Mouse (Mus musculus) liver, embryonic 13.5 days (tissue): ENCODE measurements around the gene Tmem117. TPM values are rescaled to one million over a fixed set of nuclear protein-coding genes. Genes with fewer than 3 reads are reported as not detected.

Source experiments
- ATAC-seq: fragments of 200-750 bp; cut with Nextera tagmentation; 2 replicates; pipeline ENCODE4 v1.8.0; 2017; ENCODE audit warnings: low read depth, mild to moderate bottlenecking, moderate number of reproducible peaks, moderate library complexity
- DNase-seq: peaks from one replicate; pipeline ENCODE4 v3.0.0; 2022
- H3K27ac ChIP-seq: fragments of 300-500 bp; sonication (generic); 2 replicates; pipeline ENCODE4 v1.5.1; 2015; ENCODE audit warnings: moderate library complexity, mild to moderate bottlenecking, inconsistent platforms
- H3K27me3 ChIP-seq: fragments of 300-500 bp; sonication (generic); 2 replicates; pipeline ENCODE4 v1.6.1; 2015; ENCODE audit warnings: mild to moderate bottlenecking, inconsistent platforms
- H3K36me3 ChIP-seq: fragments of 300-500 bp; sonication (generic); 2 replicates; pipeline ENCODE4 v1.6.1; 2015; ENCODE audit warnings: mild to moderate bottlenecking, inconsistent platforms
- H3K4me1 ChIP-seq: fragments of 300-500 bp; sonication (generic); replicated peaks from 2 replicates; pipeline ENCODE4 v1.6.1; 2015; ENCODE audit warnings: inconsistent platforms
- H3K4me2 ChIP-seq: fragments of 300-500 bp; sonication (generic); 2 replicates; pipeline ENCODE4 v1.6.1; 2015; ENCODE audit warnings: inconsistent platforms, mild to moderate bottlenecking, moderate library complexity
- H3K4me3 ChIP-seq: fragments of 300-500 bp; sonication (generic); replicated peaks from 2 replicates; pipeline ENCODE4 v1.5.1; 2015; ENCODE audit warnings: mild to moderate bottlenecking, inconsistent platforms
- H3K9ac ChIP-seq: fragments of 300-500 bp; sonication (generic); 2 replicates; pipeline ENCODE4 v1.6.1; 2015; ENCODE audit warnings: mild to moderate bottlenecking, inconsistent platforms
- H3K9me3 ChIP-seq: fragments of 300-500 bp; sonication (generic); replicated peaks from 2 replicates; pipeline ENCODE4 v1.6.1; 2016; ENCODE audit warnings: inconsistent platforms
- WGBS: fragments of 180-500 bp; shearing (Covaris S2); methylation state at CpG from one replicate; pipeline ENCODE4 v1.1.7; 2015; ENCODE audit not compliant: insufficient replicate concordance; 5-methylcytosine and 5-hydroxymethylcytosine counted together
- polyA plus RNA-seq: library from polyadenylated mRNA; unstranded; fragments of >200 nt; fragmentation: Nextera tagmentation; extraction: Ambion mirVana; gene quantifications from 2 replicates; pipeline ENCODE4 v1.2.1, GENCODE M21; 2015

Gene Tmem117
- polyA plus RNA-seq, 1 experiment from 2014 or later, result 0.07 TPM

- Histone ChIP-seq H3K36me3 (no peaks in the 10 kb centered on the region), H3K9me3 (no peaks in the 10 kb centered on the region), H3K4me3 (no peak overlapping the region), H3K4me1 (no peaks in the 10 kb centered on the region), H3K27me3 (no peaks in the 10 kb centered on the region), H3K9ac (no peak overlapping the region), H3K27ac (no peak overlapping the region), H3K4me2 (no peak overlapping the region)
- ATAC-seq (no peak), DNase-seq (no peak)
- WGBS, result 19% methylated on average over 3 of the region's 3 CpGs
Observed at GRCm38 (mm10) chr15:94601339-94601738, 27.7 kb upstream of the Tmem117 start.

- DNase-seq (no peak), ATAC-seq (no peak)
- no peaks in the 10 kb centered on the region for H3K4me1 ChIP-seq
- H3K27ac ChIP-seq, result no peak overlapping the region
- no peak overlapping the region for H3K9ac ChIP-seq
- H3K4me3 ChIP-seq, result no peak overlapping the region
- WGBS, result 34% methylated on average over 3 of the region's 3 CpGs
- H3K27me3 ChIP-seq, result no peaks in the 10 kb centered on the region
- H3K36me3 ChIP-seq, result no peaks in the 10 kb centered on the region
- no peak overlapping the region for H3K4me2 ChIP-seq
- no peaks in the 10 kb centered on the region for H3K9me3 ChIP-seq
Observed at GRCm38 (mm10) chr15:94602441-94602840, 26.6 kb upstream of the Tmem117 start.

- ATAC-seq (no peak), DNase-seq (no peak)
- Histone ChIP-seq H3K27me3 (no peaks in the 10 kb centered on the region), H3K9me3 (no peaks in the 10 kb centered on the region), H3K27ac (no peak overlapping the region), H3K4me2 (no peak overlapping the region), H3K9ac (no peak overlapping the region), H3K36me3 (no peaks in the 10 kb centered on the region), H3K4me3 (no peak overlapping the region), H3K4me1 (no peaks in the 10 kb centered on the region)
- 71% methylated on average over 8 of the region's 8 CpGs for WGBS
Observed at GRCm38 (mm10) chr15:94607768-94608167, 21.3 kb upstream of the Tmem117 start.

- ATAC-seq, result no peak
- peak; percentile 40 for DNase-seq
- Histone ChIP-seq H3K4me1 (no peaks in the 10 kb centered on the region), H3K9ac (no peak overlapping the region), H3K9me3 (no peaks in the 10 kb centered on the region), H3K4me2 (no peak overlapping the region), H3K27me3 (no peaks in the 10 kb centered on the region), H3K36me3 (no peaks in the 10 kb centered on the region), H3K27ac (no peak overlapping the region), H3K4me3 (no peak overlapping the region)
- 74% methylated on average over 11 of the region's 11 CpGs for WGBS
Observed at GRCm38 (mm10) chr15:94616036-94616435, 13.0 kb upstream of the Tmem117 start.

- H3K9me3 ChIP-seq, result no peaks in the 10 kb centered on the region
- no peaks in the 10 kb centered on the region for H3K36me3 ChIP-seq
- no peak for DNase-seq
- no peak overlapping the region for H3K9ac ChIP-seq
- H3K27me3 ChIP-seq, result no peaks in the 10 kb centered on the region
- no peaks in the 10 kb centered on the region for H3K4me1 ChIP-seq
- ATAC-seq, result no peak
- no peak overlapping the region for H3K4me2 ChIP-seq
- no peak overlapping the region for H3K27ac ChIP-seq
- no peak overlapping the region for H3K4me3 ChIP-seq
Observed at GRCm38 (mm10) chr15:94620909-94621308, 8.1 kb upstream of the Tmem117 start.

- H3K36me3 ChIP-seq, result no peaks in the 10 kb centered on the region
- ATAC-seq, result no peak
- H3K4me1 ChIP-seq, result 0 out of 2 replicates have a peak, but pooled peaks cover 2% of the 10 kb centered on the region
- peak overlapping the region; percentile 68 for H3K4me2 ChIP-seq
- no peaks in the 10 kb centered on the region for H3K9me3 ChIP-seq
- DNase-seq, result no peak
- H3K27ac ChIP-seq, result no peak overlapping the region
- H3K4me3 ChIP-seq, result peak overlapping the region; percentile 54
- peaks cover 39% of the 10 kb centered on the region for H3K27me3 ChIP-seq
- no peak overlapping the region for H3K9ac ChIP-seq
- 54% methylated on average over 2 of the region's 2 CpGs for WGBS
Observed at GRCm38 (mm10) chr15:94628463-94628829, 586 bp upstream of the Tmem117 start.

GRCm38 (mm10) chr15:94630553-94630952, 1.5 kb downstream of the Tmem117 start:
- H3K9me3 ChIP-seq, result no peaks in the 10 kb centered on the region
- H3K27me3 ChIP-seq, result peaks cover 39% of the 10 kb centered on the region
- no peak overlapping the region for H3K4me2 ChIP-seq
- no peak overlapping the region for H3K27ac ChIP-seq
- DNase-seq (no peak), ATAC-seq (no peak)
- no peak overlapping the region for H3K4me3 ChIP-seq
- no peak overlapping the region for H3K9ac ChIP-seq
- 0 out of 2 replicates have a peak, but pooled peaks cover 2% of the 10 kb centered on the region for H3K4me1 ChIP-seq
- no peaks in the 10 kb centered on the region for H3K36me3 ChIP-seq
- WGBS, result 44% methylated on average over 4 of the region's 4 CpGs

- no peak overlapping the region for H3K27ac ChIP-seq
- 61% methylated on average over 11 of the region's 11 CpGs for WGBS
- DNase-seq (no peak), ATAC-seq (no peak)
- no peak overlapping the region for H3K4me3 ChIP-seq
- no peaks in the 10 kb centered on the region for H3K36me3 ChIP-seq
- H3K4me1 ChIP-seq, result no peaks in the 10 kb centered on the region
- no peak overlapping the region for H3K9ac ChIP-seq
- H3K4me2 ChIP-seq, result no peak overlapping the region
- H3K9me3 ChIP-seq, result no peaks in the 10 kb centered on the region
- peaks cover 16% of the 10 kb centered on the region for H3K27me3 ChIP-seq
Observed at GRCm38 (mm10) chr15:94634524-94634923, 5.5 kb downstream of the Tmem117 start.

GRCm38 (mm10) chr15:94638207-94638606, 9.2 kb downstream of the Tmem117 start:
- Histone ChIP-seq H3K4me2 (no peak overlapping the region), H3K4me1 (no peaks in the 10 kb centered on the region), H3K4me3 (no peak overlapping the region), H3K36me3 (no peaks in the 10 kb centered on the region), H3K27ac (no peak overlapping the region), H3K9me3 (no peaks in the 10 kb centered on the region), H3K27me3 (no peaks in the 10 kb centered on the region), H3K9ac (no peak overlapping the region)
- WGBS, result 60% methylated on average over 2 of the region's 2 CpGs
- ATAC-seq, result no peak
- DNase-seq, result no peak

- no peak overlapping the region for H3K27ac ChIP-seq
- DNase-seq (no peak), ATAC-seq (no peak)
- H3K27me3 ChIP-seq, result no peaks in the 10 kb centered on the region
- no peak overlapping the region for H3K9ac ChIP-seq
- no peaks in the 10 kb centered on the region for H3K4me1 ChIP-seq
- no peak overlapping the region for H3K4me3 ChIP-seq
- H3K36me3 ChIP-seq, result no peaks in the 10 kb centered on the region
- H3K4me2 ChIP-seq, result no peak overlapping the region
- H3K9me3 ChIP-seq, result no peaks in the 10 kb centered on the region
- WGBS, result 67% methylated on average over 2 of the region's 2 CpGs
Observed at GRCm38 (mm10) chr15:94639126-94639525, 10.1 kb downstream of the Tmem117 start.

- WGBS, result 58% methylated on average over 6 of the region's 6 CpGs
- DNase-seq (no peak), ATAC-seq (no peak)
- no peaks in the 10 kb centered on the region for H3K36me3 ChIP-seq
- no peak overlapping the region for H3K4me3 ChIP-seq
- no peaks in the 10 kb centered on the region for H3K9me3 ChIP-seq
- no peaks in the 10 kb centered on the region for H3K4me1 ChIP-seq
- 0 out of 2 replicates have a peak, but pooled peaks cover 6% of the 10 kb centered on the region for H3K27me3 ChIP-seq
- H3K4me2 ChIP-seq, result no peak overlapping the region
- H3K9ac ChIP-seq, result no peak overlapping the region
- no peak overlapping the region for H3K27ac ChIP-seq
Observed at GRCm38 (mm10) chr15:94646012-94646411, 17.0 kb downstream of the Tmem117 start.

GRCm38 (mm10) chr15:94648430-94648829, 19.4 kb downstream of the Tmem117 start:
- H3K4me3 ChIP-seq, result no peak overlapping the region
- no peaks in the 10 kb centered on the region for H3K4me1 ChIP-seq
- no peaks in the 10 kb centered on the region for H3K36me3 ChIP-seq
- ATAC-seq (no peak), DNase-seq (no peak)
- no peak overlapping the region for H3K9ac ChIP-seq
- H3K4me2 ChIP-seq, result no peak overlapping the region
- 69% methylated on average over 8 of the region's 8 CpGs for WGBS
- H3K27ac ChIP-seq, result no peak overlapping the region
- 0 out of 2 replicates have a peak, but pooled peaks cover 6% of the 10 kb centered on the region for H3K27me3 ChIP-seq
- no peaks in the 10 kb centered on the region for H3K9me3 ChIP-seq
